Mouse (Mus musculus): ENCODE data around the gene Far2.

DNA sequence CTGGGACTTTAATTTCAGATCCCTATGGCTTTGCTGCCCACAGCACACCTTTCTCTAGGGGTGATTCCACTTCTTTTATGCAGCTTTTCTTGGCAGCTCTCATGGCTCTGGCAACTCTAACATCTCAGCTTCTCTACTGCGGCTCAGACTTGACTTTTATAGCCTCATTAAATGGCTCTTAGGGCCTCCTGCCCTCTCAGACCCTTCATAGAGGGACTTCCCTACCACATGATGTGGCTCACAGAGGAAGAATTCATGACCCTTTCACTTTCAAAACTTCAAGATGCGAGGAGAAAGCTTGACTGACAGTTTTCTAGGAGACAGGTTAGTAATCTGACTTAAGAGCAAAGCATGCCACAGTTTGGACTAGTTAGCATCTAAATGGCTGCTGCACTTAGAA, 175.6 kb downstream of the Far2 start:
- TF ChIP-seq CTCF (IDR thresholded peaks at IDR 0.05; ENCODE audit: extremely low read depth, insufficient read depth, insufficient read length, insufficient replicate concordance) (no peak), POLR2A (IDR thresholded peaks at IDR 0.05; ENCODE audit: low read depth, low read length) (no peak)

All from spleen, adult 2 months (tissue).